Mouse (Mus musculus) stomach, postnatal 0 days (tissue): ENCODE data around the gene Ptk7. TPM values are rescaled to one million over a fixed set of nuclear protein-coding genes. Genes with fewer than 3 reads are reported as not detected.

Experiments used
- ATAC-seq: fragments of 200-750 bp; cut with Nextera tagmentation; 2 replicates; pipeline ENCODE4 v1.8.0; 2017; ENCODE audit not compliant: low FRiP score, low TSS enrichment
- DNase-seq: peaks from one replicate; pipeline ENCODE4 v3.0.0-alpha.2; 2016; ENCODE audit warnings: low spot score
- H3K27ac ChIP-seq: fragments of 300-500 bp; sonication (generic); replicated peaks from 2 replicates; pipeline ENCODE4 v1.5.1; 2014; ENCODE audit warnings: mild to moderate bottlenecking, control low read depth
- H3K27me3 ChIP-seq: fragments of 300-500 bp; sonication (generic); 2 replicates; pipeline ENCODE4 v1.6.1; 2014; ENCODE audit warnings: low read length; ENCODE audit not compliant: control insufficient read depth, insufficient read depth
- H3K36me3 ChIP-seq: fragments of 300-500 bp; sonication (generic); 2 replicates; pipeline ENCODE4 v1.6.1; 2014; ENCODE audit warnings: low read length, mixed read lengths; ENCODE audit not compliant: control insufficient read depth, insufficient read depth
- H3K4me1 ChIP-seq: fragments of 300-500 bp; sonication (generic); replicated peaks from 2 replicates; pipeline ENCODE4 v1.6.1; 2014; ENCODE audit warnings: antibody characterized with exemption; ENCODE audit not compliant: control insufficient read depth, insufficient read depth
- H3K4me2 ChIP-seq: fragments of 300-500 bp; sonication (generic); replicated peaks from 2 replicates; pipeline ENCODE4 v1.6.1; 2014; ENCODE audit warnings: low read depth, mild to moderate bottlenecking, control low read depth, moderate library complexity
- H3K4me3 ChIP-seq: fragments of 300-500 bp; sonication (generic); 2 replicates; pipeline ENCODE4 v1.5.1; 2014; ENCODE audit warnings: low read depth, low read length, control low read depth
- H3K9ac ChIP-seq: fragments of 300-500 bp; sonication (generic); 2 replicates; pipeline ENCODE4 v1.6.1; 2014; ENCODE audit warnings: mild to moderate bottlenecking, low read length, control low read depth, mixed read lengths
- H3K9me3 ChIP-seq: fragments of 300-500 bp; sonication (generic); 2 replicates; pipeline ENCODE4 v1.6.1; 2016; ENCODE audit warnings: low read length; ENCODE audit not compliant: control insufficient read depth
- CTCF ChIP-seq: IDR thresholded peaks from 2 replicates; pipeline ENCODE4 v1.5.1; 2016; ENCODE audit warnings: antibody characterized with exemption, low read depth, mild to moderate bottlenecking, moderate library complexity
- EP300 ChIP-seq: optimal IDR thresholded peaks from 2 replicates; pipeline ENCODE3; 2016; ENCODE audit warnings: antibody characterized with exemption
- WGBS: fragments of 180-500 bp; shearing (Covaris S2); extraction: QIAGEN DNeasy Blood & Tissue Kit; methylation state at CpG from one replicate; pipeline ENCODE4 v1.1.7; 2014; 5-methylcytosine and 5-hydroxymethylcytosine counted together
- polyA plus RNA-seq: library from polyadenylated mRNA; unstranded; fragments of >200 nt; fragmentation: Nextera tagmentation; extraction: Ambion mirVana; gene quantifications from 2 replicates; pipeline ENCODE4 v1.2.1, GENCODE M21; 2015

Gene Ptk7
- polyA plus RNA-seq, 1 experiment from 2014 or later: 29.4 TPM

- H3K4me3 ChIP-seq: no peak overlapping the region
- H3K4me2 ChIP-seq: no peak overlapping the region
- H3K9ac ChIP-seq: no peak overlapping the region
- H3K27me3 ChIP-seq: no peaks in the 10 kb centered on the region
- no peak for ATAC-seq
- H3K4me1 ChIP-seq: no peaks in the 10 kb centered on the region
- H3K9me3 ChIP-seq: no peaks in the 10 kb centered on the region
- H3K36me3 ChIP-seq: peaks cover 15% of the 10 kb centered on the region; the same call in 1 of the 2 replicates
- WGBS: 87% methylated on average over 17 of the region's 17 CpGs
- no peak overlapping the region for H3K27ac ChIP-seq
- no peak for TF ChIP-seq CTCF
- TF ChIP-seq EP300: no peak
- DNase-seq: no peak
Measured at GRCm38 (mm10) chr17:46642060-46642459, 12.8 kb upstream of the Ptk7 start.

GRCm38 (mm10) chr17:46639929-46640328 is 10.6 kb upstream of the Ptk7 start:
- H3K36me3 ChIP-seq: peaks cover 15% of the 10 kb centered on the region; the same call in 1 of the 2 replicates
- H3K4me1 ChIP-seq: no peaks in the 10 kb centered on the region
- no peak overlapping the region for H3K27ac ChIP-seq
- H3K9ac ChIP-seq: no peak overlapping the region
- TF ChIP-seq EP300 (no peak), CTCF (no peak)
- no peaks in the 10 kb centered on the region for H3K9me3 ChIP-seq
- no peaks in the 10 kb centered on the region for H3K27me3 ChIP-seq
- no peak for DNase-seq
- no peak overlapping the region for H3K4me2 ChIP-seq
- WGBS: 82% methylated on average over 9 of the region's 9 CpGs
- ATAC-seq: no peak
- no peak overlapping the region for H3K4me3 ChIP-seq

GRCm38 (mm10) chr17:46636831-46637523 is 7.7 kb upstream of the Ptk7 start:
- H3K36me3 ChIP-seq: peaks cover 17% of the 10 kb centered on the region
- peak; percentile 67 for DNase-seq
- H3K4me1 ChIP-seq: no peaks in the 10 kb centered on the region
- H3K4me2 ChIP-seq: 0 out of 2 replicates have a peak overlapping the region, but pooled peaks have one; percentile 18
- no peak overlapping the region for H3K27ac ChIP-seq
- peak; percentile 24; the same call in 1 of the 2 replicates for ATAC-seq
- H3K9me3 ChIP-seq: no peaks in the 10 kb centered on the region
- no peak overlapping the region for H3K9ac ChIP-seq
- no peak overlapping the region for H3K4me3 ChIP-seq
- H3K27me3 ChIP-seq: no peaks in the 10 kb centered on the region
- TF ChIP-seq CTCF: peak; percentile 87
- no peak for TF ChIP-seq EP300
- 16% methylated on average over 15 of the region's 15 CpGs for WGBS

- Histone ChIP-seq H3K36me3 (peaks cover 5% of the 10 kb centered on the region; the same call in 1 of the 2 replicates), H3K4me1 (peaks cover 9% of the 10 kb centered on the region; the same call in 1 of the 2 replicates), H3K4me3 (peak overlapping the region; percentile 86), H3K27ac (peak overlapping the region; percentile 94), H3K9me3 (no peaks in the 10 kb centered on the region), H3K9ac (peak overlapping the region; percentile 93), H3K4me2 (peak overlapping the region; percentile 75), H3K27me3 (no peaks in the 10 kb centered on the region)
- ATAC-seq (peak; percentile 74), DNase-seq (peak; percentile 62)
- TF ChIP-seq EP300: no peak
- no peak; the same call in 1 of the 2 replicates for TF ChIP-seq CTCF
- WGBS: 17% methylated on average over 12 of the region's 12 CpGs
Measured at GRCm38 (mm10) chr17:46629685-46630441, 559 bp upstream of the Ptk7 start.

- Histone ChIP-seq H3K4me3 (peak overlapping the region; percentile 86), H3K4me2 (peak overlapping the region; percentile 75), H3K27ac (peak overlapping the region; percentile 94), H3K36me3 (peaks cover 5% of the 10 kb centered on the region; the same call in 1 of the 2 replicates), H3K4me1 (peaks cover 20% of the 10 kb centered on the region), H3K9me3 (no peaks in the 10 kb centered on the region), H3K27me3 (no peaks in the 10 kb centered on the region), H3K9ac (peak overlapping the region; percentile 93)
- 0% methylated on average over 13 of the region's 13 CpGs for WGBS
- ATAC-seq (0 out of 2 replicates have a peak, but pooled peaks have one; percentile 9), DNase-seq (no peak)
- TF ChIP-seq CTCF (no peak), EP300 (no peak)
Measured at GRCm38 (mm10) chr17:46628471-46628790, 873 bp downstream of the Ptk7 start.
